Mouse (Mus musculus) cerebellum, adult 2 months (tissue): Measurements from ENCODE around the gene Palm2.

ENCODE experiments used
- CTCF ChIP-seq: fragments of 200-500 bp; IDR thresholded peaks from 2 replicates; pipeline ENCODE4 v1.5.1; 2011; ENCODE audit warnings: low read depth, mild to moderate bottlenecking, control low read depth, low read length, moderate library complexity, borderline replicate concordance; ENCODE audit not compliant: insufficient read depth
- POLR2A ChIP-seq: fragments of 200-500 bp; IDR thresholded peaks from 2 replicates; pipeline ENCODE4 v1.6.1; 2011; ENCODE audit warnings: low read length, control low read depth, borderline replicate concordance; ENCODE audit not compliant: insufficient read depth

- TF ChIP-seq CTCF (no peak), POLR2A (no peak)
Observed at GRCm38 (mm10) chr4:57606258-57606657, 172.2 kb downstream of the Palm2 start.
